In the genomic region with DNA sequence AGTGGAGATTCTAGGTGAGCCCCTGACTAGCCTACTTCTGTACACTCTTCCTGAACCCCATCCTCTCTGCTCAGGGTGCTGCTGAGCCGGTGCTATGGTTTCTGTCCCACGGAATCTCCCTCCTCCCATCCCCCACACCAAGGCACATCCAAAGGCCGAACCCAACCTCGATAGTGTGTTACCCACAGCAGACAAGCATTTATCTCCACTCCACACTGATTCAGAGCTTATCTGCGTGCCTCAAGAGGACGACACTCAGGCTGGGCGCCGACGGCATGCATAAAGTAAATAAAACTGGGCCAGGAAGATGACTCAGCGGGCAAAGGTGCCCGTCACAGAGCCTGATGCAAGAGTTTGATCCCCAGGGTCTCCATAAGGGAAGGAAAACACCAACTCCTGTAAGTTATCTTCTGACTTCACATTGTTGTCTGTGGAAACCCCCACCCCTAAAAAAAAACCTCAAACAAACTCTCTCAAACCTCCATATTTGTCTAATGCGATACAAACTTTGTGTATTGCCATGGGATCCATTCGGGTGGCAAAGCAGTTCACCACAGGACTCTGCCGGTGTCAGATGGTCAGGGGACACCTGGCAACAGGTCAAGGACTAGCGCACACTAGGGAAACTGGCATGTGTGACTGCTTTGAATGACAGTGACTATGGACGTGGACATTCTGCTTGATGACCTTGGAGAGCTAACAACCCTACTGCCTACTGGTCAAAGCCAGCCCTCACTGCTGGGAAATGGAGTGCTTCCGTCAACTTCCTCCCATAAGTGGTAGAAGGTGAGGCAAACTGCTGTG, we compare ENCODE assay signal across 10 mouse cellular contexts. TPM values are rescaled to one million over a fixed set of nuclear protein-coding genes. Genes with fewer than 3 reads are reported as not detected.
DNase-seq lines count a peak whose midpoint lies in the region; ATAC-seq lines count a peak whose summit lies in the region.
"Had no signal": no experiment of that assay in that cellular context is flagged by ENCODE, and none has a peak within 500 bp of the region (broad histone marks: within the 10 kb centered on the region; RNA-seq: fewer than 3 reads in every experiment).

No protein-coding gene starts in this region.

- H3K9me3 ChIP-seq in intestine, embryonic 14.5 days (ENCODE audit: control insufficient read depth, low read length): no peaks in the 10 kb centered on the region
- H3K9me3 ChIP-seq in forebrain, embryonic 10.5 days: no peaks in the 10 kb centered on the region
- H3K9me3 ChIP-seq: limb, embryonic 13.5 days had no signal

- no peak overlapping the region for H3K4me2 ChIP-seq in intestine, embryonic 14.5 days (ENCODE audit: low read length)
- H3K4me2 ChIP-seq: hindbrain, embryonic 14.5 days; limb, embryonic 13.5 days had no signal

- H3K4me1 ChIP-seq in intestine, embryonic 14.5 days (replicated peaks; ENCODE audit: control insufficient read depth, insufficient read depth, low read length): 0 out of 2 replicates have a peak, but pooled peaks cover 5% of the 10 kb centered on the region
- no peaks in the 10 kb centered on the region for H3K4me1 ChIP-seq in forebrain, embryonic 10.5 days
- H3K4me1 ChIP-seq: limb, embryonic 13.5 days had no signal

- H3K4me3 ChIP-seq in intestine, embryonic 14.5 days (ENCODE audit: low read depth, low read length): no peak overlapping the region
- H3K4me3 ChIP-seq in forebrain, embryonic 10.5 days: no peak overlapping the region
- H3K4me3 ChIP-seq: limb, embryonic 13.5 days had no signal

- peaks cover 93% of the 10 kb centered on the region for H3K36me3 ChIP-seq in intestine, embryonic 14.5 days (ENCODE audit: control insufficient read depth, insufficient read depth, low read length)
- peaks cover 93% of the 10 kb centered on the region for H3K36me3 ChIP-seq in forebrain, embryonic 10.5 days (replicated peaks)

- H3K9ac ChIP-seq in intestine, embryonic 14.5 days (ENCODE audit: low read length): no peak overlapping the region
- H3K9ac ChIP-seq: hindbrain, embryonic 14.5 days; limb, embryonic 13.5 days had no signal

- WGBS in intestine, embryonic 14.5 days: 69% methylated on average over 17 of the region's 17 CpGs
- 93% methylated on average over 17 of the region's 17 CpGs for whole genome bisulfite sequencing in forebrain, embryonic 10.5 days

- peak; percentile 95 for DNase-seq in heart, adult 11 months
- no peak for DNase-seq in heart, adult 9 months (ENCODE audit: low spot score in 2 of 2)
- peak; percentile 49 for DNase-seq in c-Kit-positive CD71-negative TER-119-negative erythroid progenitor cells, embryonic 14.5 days (ENCODE audit: low read depth)
- no peak for DNase-seq in intestine, embryonic 14.5 days (ENCODE audit: low spot score)
- peak; percentile 59 to 80 for DNase-seq in spleen, postnatal 10 days (ENCODE audit: low spot score in 2 of 2)
- no peak for DNase-seq in forebrain, embryonic 10.5 days (ENCODE audit: extremely low spot score, low spot score)
- no peak for DNase-seq in retina, embryonic 14.5 days (ENCODE audit: low spot score)
- no peak for DNase-seq in layer of hippocampus, adult 9-10 months (ENCODE audit: low spot score)

- no peaks in the 10 kb centered on the region for H3K27me3 ChIP-seq in intestine, embryonic 14.5 days (replicated peaks; ENCODE audit: control insufficient read depth, insufficient read depth, low read length)
- H3K27me3 ChIP-seq in forebrain, embryonic 10.5 days (ENCODE audit: poor library complexity, severe bottlenecking): no peaks in the 10 kb centered on the region
- H3K27me3 ChIP-seq: limb, embryonic 13.5 days had no signal

- H3K27ac ChIP-seq in intestine, embryonic 14.5 days (ENCODE audit: low read depth): no peak overlapping the region
- no peak overlapping the region for H3K27ac ChIP-seq in forebrain, embryonic 10.5 days
- H3K27ac ChIP-seq: hindbrain, embryonic 14.5 days; limb, embryonic 13.5 days had no signal

- ATAC-seq in intestine, embryonic 14.5 days (replicated peaks; ENCODE audit: low FRiP score, low TSS enrichment, low read depth): 0 out of 2 replicates have a peak, but pooled peaks have one; percentile 21

RNA-seq across cellular contexts. Expression of a gene that starts 24.1 kb away (rescaled TPM):
- polyA plus RNA-seq in intestine, embryonic 14.5 days (2014; fragmentation: Nextera tagmentation; extraction: Ambion mirVana): 1,186 and 1,326 TPM in 2 replicates
- polyA plus RNA-seq in forebrain, embryonic 10.5 days (2016; fragmentation: Nextera tagmentation; extraction: Ambion mirVana): 334 and 342 TPM in 2 replicates

RNA-seq across cellular contexts. Expression of a gene that starts 49.8 kb away (rescaled TPM):
- 8.9 and 9.3 TPM in 2 replicates for polyA plus RNA-seq in intestine, embryonic 14.5 days (2014; fragmentation: Nextera tagmentation; extraction: Ambion mirVana)
- 9.2 and 9.6 TPM in 2 replicates for polyA plus RNA-seq in forebrain, embryonic 10.5 days (2016; fragmentation: Nextera tagmentation; extraction: Ambion mirVana)

Comparison
In these comparisons a context has a peak if more than half of its experiments do, and no peak if none do; other contexts are left out.
1. DNase-seq: peak in heart, adult 11 months (single experiment), c-Kit-positive CD71-negative TER-119-negative erythroid progenitor cells, embryonic 14.5 days (single experiment) and spleen, postnatal 10 days (2 of 2); none in heart, adult 9 months (0 of 2), intestine, embryonic 14.5 days (single experiment), forebrain, embryonic 10.5 days (single experiment), retina, embryonic 14.5 days (single experiment) and layer of hippocampus, adult 9-10 months (single experiment).